Mouse (Mus musculus) embryonic facial prominence, embryonic 12.5 days (tissue): ENCODE results near the gene Lpo. TPM values are rescaled to one million over a fixed set of nuclear protein-coding genes. Genes with fewer than 3 reads are reported as not detected.

Experiments
- ATAC-seq: fragments of 200-750 bp; cut with Nextera tagmentation; 2 replicates; pipeline ENCODE4 v1.8.0; 2017; ENCODE audit not compliant: insufficient number of reproducible peaks, insufficient read depth, low FRiP score, low TSS enrichment
- H3K27ac ChIP-seq: fragments of 300-500 bp; sonication (generic); 2 replicates; pipeline ENCODE4 v1.5.1; 2016; ENCODE audit warnings: mild to moderate bottlenecking
- H3K27me3 ChIP-seq: fragments of 300-500 bp; sonication (generic); 2 replicates; pipeline ENCODE4 v1.6.1; 2016; ENCODE audit warnings: mild to moderate bottlenecking, moderate library complexity
- H3K36me3 ChIP-seq: fragments of 300-500 bp; sonication (generic); 2 replicates; pipeline ENCODE4 v1.6.1; 2016; ENCODE audit warnings: mild to moderate bottlenecking
- H3K4me1 ChIP-seq: fragments of 300-500 bp; sonication (generic); 2 replicates; pipeline ENCODE4 v1.6.1; 2016
- H3K4me2 ChIP-seq: fragments of 300-500 bp; sonication (generic); replicated peaks from 2 replicates; pipeline ENCODE4 v1.6.1; 2016; ENCODE audit warnings: mild to moderate bottlenecking, moderate library complexity
- H3K4me3 ChIP-seq: fragments of 300-500 bp; sonication (generic); 2 replicates; pipeline ENCODE4 v1.5.1; 2016; ENCODE audit warnings: mild to moderate bottlenecking
- H3K9ac ChIP-seq: fragments of 300-500 bp; sonication (generic); 2 replicates; pipeline ENCODE4 v1.6.1; 2016; ENCODE audit warnings: mild to moderate bottlenecking, moderate library complexity
- H3K9me3 ChIP-seq: fragments of 300-500 bp; sonication (generic); 2 replicates; pipeline ENCODE4 v1.6.1; 2016; ENCODE audit warnings: mild to moderate bottlenecking, moderate library complexity
- WGBS: fragments of 180-500 bp; shearing (Covaris S2); methylation state at CpG from one replicate; pipeline ENCODE4 v1.1.7; 2016; 5-methylcytosine and 5-hydroxymethylcytosine counted together
- polyA plus RNA-seq: library from polyadenylated mRNA; unstranded; fragments of >200 nt; fragmentation: Nextera tagmentation; extraction: Ambion mirVana; gene quantifications from 2 replicates; pipeline ENCODE4 v1.2.1, GENCODE M21; 2016

Gene Lpo
- polyA plus RNA-seq, 1 experiment from 2014 or later, result 0.56 TPM

DNA sequence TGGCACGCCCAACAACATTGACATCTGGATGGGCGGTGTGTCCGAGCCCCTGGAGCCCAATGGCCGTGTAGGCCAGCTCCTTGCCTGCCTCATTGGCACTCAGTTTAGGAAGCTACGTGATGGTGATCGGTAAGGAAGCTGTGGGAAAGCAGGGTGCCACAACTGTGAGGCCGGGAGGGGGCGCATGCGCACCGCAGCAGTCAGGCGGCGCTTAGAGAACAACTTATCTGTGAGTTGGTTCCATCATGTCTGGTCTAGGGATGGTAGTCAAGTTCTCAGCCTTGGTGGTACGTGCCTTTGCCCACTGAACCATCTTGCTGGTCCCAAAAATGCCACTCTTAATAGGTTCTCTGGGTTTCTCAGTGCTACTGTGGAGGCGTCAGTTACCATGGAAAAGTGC lies 25.5 kb downstream of the Lpo start:
- Histone ChIP-seq H3K9me3 (no peaks in the 10 kb centered on the region), H3K9ac (no peak overlapping the region), H3K36me3 (no peaks in the 10 kb centered on the region), H3K4me3 (no peak overlapping the region), H3K4me2 (no peak overlapping the region), H3K27me3 (no peaks in the 10 kb centered on the region), H3K27ac (no peak overlapping the region), H3K4me1 (no peaks in the 10 kb centered on the region)
- 54% methylated on average over 14 of the region's 14 CpGs for WGBS
- no peak for ATAC-seq

GRCm38 (mm10) chr11:87801711-87802275 lies 26.3 kb downstream of the Lpo start:
- 86% methylated on average over 22 of the region's 22 CpGs for WGBS
- ATAC-seq, result no peak
- no peaks in the 10 kb centered on the region for H3K36me3 ChIP-seq
- H3K27ac ChIP-seq, result no peak overlapping the region
- no peak overlapping the region for H3K4me3 ChIP-seq
- no peaks in the 10 kb centered on the region for H3K9me3 ChIP-seq
- no peaks in the 10 kb centered on the region for H3K4me1 ChIP-seq
- no peaks in the 10 kb centered on the region for H3K27me3 ChIP-seq
- H3K9ac ChIP-seq, result no peak overlapping the region
- no peak overlapping the region for H3K4me2 ChIP-seq

- no peaks in the 10 kb centered on the region for H3K27me3 ChIP-seq
- no peak within 1 kb of the TSS for H3K4me3 ChIP-seq
- 56% methylated on average over 3 of the region's 3 CpGs for WGBS
- no peak within 1 kb of the TSS for H3K9ac ChIP-seq
- no peaks in the 10 kb centered on the region for H3K36me3 ChIP-seq
- H3K27ac ChIP-seq, result no peak within 1 kb of the TSS
- ATAC-seq, result no peak
- H3K4me2 ChIP-seq, result no peak within 1 kb of the TSS
- no peaks in the 10 kb centered on the region for H3K4me1 ChIP-seq
- no peaks in the 10 kb centered on the region for H3K9me3 ChIP-seq
Measured at GRCm38 (mm10) chr11:87793460-87793859, 34.6 kb downstream of the Lpo start, which contains the start of gene Mpo. TSS of gene Mpo (plus strand) at chr11:87793581.

GRCm38 (mm10) chr11:87790088-87790487 lies 38.0 kb downstream of the Lpo start:
- 83% methylated on average over 6 of the region's 6 CpGs for WGBS
- no peak for ATAC-seq

DNA sequence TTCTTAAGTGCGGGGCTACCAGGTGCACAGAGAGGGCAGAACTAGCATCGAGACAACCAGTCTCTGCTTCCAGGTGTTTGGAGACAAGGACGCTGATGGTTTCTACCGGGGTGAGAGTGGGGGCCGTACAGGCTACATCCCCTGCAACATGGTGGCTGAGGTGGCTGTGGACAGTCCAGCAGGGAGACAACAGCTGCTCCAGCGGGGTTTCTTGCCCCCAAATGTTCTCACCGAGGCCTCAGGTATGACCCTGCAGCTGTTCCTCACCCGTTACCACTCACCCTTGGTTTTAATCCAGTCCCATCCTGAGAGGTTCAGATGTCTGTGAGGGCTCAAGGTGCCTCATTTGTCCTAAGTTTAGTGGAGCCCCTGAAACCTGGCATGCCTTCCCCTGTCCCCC lies 48.0 kb downstream of the Lpo start:
- Histone ChIP-seq H3K9me3 (no peaks in the 10 kb centered on the region), H3K27ac (no peak overlapping the region), H3K27me3 (0 out of 2 replicates have a peak, but pooled peaks cover 12% of the 10 kb centered on the region), H3K36me3 (no peaks in the 10 kb centered on the region), H3K4me1 (peaks cover 15% of the 10 kb centered on the region), H3K9ac (no peak overlapping the region), H3K4me3 (no peak overlapping the region), H3K4me2 (no peak overlapping the region)
- WGBS, result 83% methylated on average over 8 of the region's 8 CpGs
- ATAC-seq, result no peak

More at GRCm38 (mm10) chr11:87790088-87790487, 38.0 kb downstream of the Lpo start:
- Histone ChIP-seq H3K4me1 (no peaks in the 10 kb centered on the region), H3K4me3 (no peak overlapping the region), H3K36me3 (no peaks in the 10 kb centered on the region), H3K27ac (no peak overlapping the region), H3K9ac (no peak overlapping the region), H3K9me3 (no peaks in the 10 kb centered on the region), H3K4me2 (no peak overlapping the region), H3K27me3 (no peaks in the 10 kb centered on the region)

GRCm38 (mm10) chr11:87779392-87779791 lies 48.7 kb downstream of the Lpo start:
- Histone ChIP-seq H3K4me3 (no peak overlapping the region), H3K9me3 (no peaks in the 10 kb centered on the region), H3K9ac (no peak overlapping the region), H3K27ac (no peak overlapping the region), H3K4me2 (no peak overlapping the region), H3K27me3 (0 out of 2 replicates have a peak, but pooled peaks cover 12% of the 10 kb centered on the region), H3K36me3 (no peaks in the 10 kb centered on the region), H3K4me1 (peaks cover 15% of the 10 kb centered on the region)
- 81% methylated on average over 4 of the region's 4 CpGs for WGBS
- ATAC-seq, result no peak

- H3K27ac ChIP-seq, result no peak overlapping the region
- 0 out of 2 replicates have a peak, but pooled peaks cover 12% of the 10 kb centered on the region for H3K27me3 ChIP-seq
- H3K9me3 ChIP-seq, result no peaks in the 10 kb centered on the region
- H3K36me3 ChIP-seq, result no peaks in the 10 kb centered on the region
- peaks cover 15% of the 10 kb centered on the region for H3K4me1 ChIP-seq
- ATAC-seq, result peak; percentile 26
- WGBS, result 28% methylated on average over 12 of the region's 12 CpGs
- 0 out of 2 replicates have a peak overlapping the region, but pooled peaks have one; percentile 39 for H3K9ac ChIP-seq
- peak overlapping the region; percentile 40 for H3K4me3 ChIP-seq
- H3K4me2 ChIP-seq, result peak overlapping the region; percentile 76
Measured at GRCm38 (mm10) chr11:87778915-87779314, 49.2 kb downstream of the Lpo start.

DNA sequence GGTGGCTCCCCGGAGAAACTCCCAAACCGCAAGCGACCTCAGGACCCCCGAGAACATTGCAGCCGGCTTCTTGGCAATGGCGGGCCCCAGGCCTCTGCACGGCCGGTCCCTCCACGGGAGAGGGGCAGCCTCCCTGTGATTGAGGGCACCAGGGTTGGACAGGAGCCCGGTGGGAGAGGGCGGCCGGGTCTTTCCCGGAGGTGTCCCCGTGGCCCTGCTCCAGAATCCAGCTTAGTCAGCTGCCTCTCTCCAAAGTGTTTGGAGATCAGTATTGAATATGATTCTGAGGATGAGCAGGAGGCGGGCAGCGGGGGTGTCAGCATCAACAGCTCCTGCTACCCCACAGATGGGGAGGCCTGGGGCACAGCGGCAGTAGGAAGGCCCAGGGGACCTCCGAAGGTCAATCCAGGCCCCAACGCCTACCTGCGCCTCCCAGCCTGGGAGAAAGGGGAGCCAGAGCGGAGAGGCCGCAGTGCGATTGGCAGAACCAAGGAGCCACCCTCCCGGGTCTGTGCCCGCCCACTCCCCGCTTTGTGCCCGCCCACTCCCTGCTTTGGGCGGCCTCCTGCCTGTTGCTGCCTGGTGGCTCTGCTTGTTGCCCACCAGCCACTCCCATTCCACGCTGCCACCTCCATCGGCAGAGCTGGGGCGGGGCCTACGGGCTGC lies 49.9 kb downstream of the Lpo start:
- 5% methylated on average over 30 of the region's 32 CpGs for WGBS
- 0 out of 2 replicates have a peak overlapping the region, but pooled peaks have one; percentile 1 for H3K27ac ChIP-seq
- peak overlapping the region; percentile 56 for H3K9ac ChIP-seq
- H3K4me3 ChIP-seq, result peak overlapping the region; percentile 40
- ATAC-seq, result peak; percentile 79
- H3K4me1 ChIP-seq, result peaks cover 15% of the 10 kb centered on the region
- H3K27me3 ChIP-seq, result 0 out of 2 replicates have a peak, but pooled peaks cover 12% of the 10 kb centered on the region
- H3K9me3 ChIP-seq, result no peaks in the 10 kb centered on the region
- H3K4me2 ChIP-seq, result peak overlapping the region; percentile 76
- H3K36me3 ChIP-seq, result no peaks in the 10 kb centered on the region

DNA sequence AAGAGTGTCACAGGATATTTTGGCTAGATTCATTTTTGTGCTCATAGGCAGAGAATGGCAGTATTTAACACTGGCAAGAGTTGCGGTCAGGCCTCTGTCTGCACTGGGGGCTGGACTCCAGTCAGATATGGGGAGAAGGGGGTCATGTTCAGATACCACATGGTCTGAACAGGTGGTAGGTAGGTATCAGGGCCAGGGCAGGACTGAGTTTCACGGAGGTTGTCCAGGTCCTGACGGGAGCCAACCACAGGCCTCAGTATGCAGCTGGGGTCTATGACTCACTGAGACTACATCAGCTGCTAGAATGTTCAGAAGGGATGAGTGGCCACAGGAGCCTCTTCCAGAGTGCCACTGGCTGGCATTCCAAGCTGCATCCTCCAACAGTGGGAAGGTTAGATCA lies 55.7 kb downstream of the Lpo start:
- ATAC-seq, result no peak
- Histone ChIP-seq H3K9ac (no peak overlapping the region), H3K27ac (no peak overlapping the region), H3K4me2 (no peak overlapping the region), H3K36me3 (no peaks in the 10 kb centered on the region), H3K4me1 (no peaks in the 10 kb centered on the region), H3K4me3 (no peak overlapping the region), H3K27me3 (peaks cover 14% of the 10 kb centered on the region; the same call in 1 of the 2 replicates), H3K9me3 (no peaks in the 10 kb centered on the region)
- 90% methylated on average over 3 of the region's 3 CpGs for WGBS

DNA sequence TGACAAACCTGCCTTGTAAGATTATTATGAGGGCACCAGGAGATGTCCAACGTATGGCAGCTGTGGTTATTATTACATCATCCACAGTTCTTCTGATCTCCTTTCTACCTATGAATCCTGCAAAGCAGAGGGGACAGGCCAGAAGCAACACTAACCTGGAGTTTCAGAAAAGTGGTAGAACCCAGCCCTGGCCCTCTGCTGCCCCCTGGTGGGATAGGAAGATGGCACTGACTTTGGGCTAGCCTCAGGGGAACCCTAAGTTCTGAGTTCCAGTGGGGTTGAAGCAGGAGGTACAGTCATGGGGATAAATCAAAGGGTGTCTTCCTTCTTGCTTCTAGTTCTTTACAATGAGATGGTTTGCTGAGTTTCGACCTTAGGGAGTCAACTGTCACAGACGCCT lies 57.1 kb downstream of the Lpo start:
- H3K9me3 ChIP-seq, result no peaks in the 10 kb centered on the region
- H3K4me1 ChIP-seq, result no peaks in the 10 kb centered on the region
- 56% methylated on average over 3 of the region's 3 CpGs for WGBS
- no peak overlapping the region for H3K4me3 ChIP-seq
- no peak overlapping the region for H3K9ac ChIP-seq
- no peak overlapping the region for H3K4me2 ChIP-seq
- H3K27me3 ChIP-seq, result peaks cover 17% of the 10 kb centered on the region
- no peaks in the 10 kb centered on the region for H3K36me3 ChIP-seq
- ATAC-seq, result no peak
- no peak overlapping the region for H3K27ac ChIP-seq

DNA sequence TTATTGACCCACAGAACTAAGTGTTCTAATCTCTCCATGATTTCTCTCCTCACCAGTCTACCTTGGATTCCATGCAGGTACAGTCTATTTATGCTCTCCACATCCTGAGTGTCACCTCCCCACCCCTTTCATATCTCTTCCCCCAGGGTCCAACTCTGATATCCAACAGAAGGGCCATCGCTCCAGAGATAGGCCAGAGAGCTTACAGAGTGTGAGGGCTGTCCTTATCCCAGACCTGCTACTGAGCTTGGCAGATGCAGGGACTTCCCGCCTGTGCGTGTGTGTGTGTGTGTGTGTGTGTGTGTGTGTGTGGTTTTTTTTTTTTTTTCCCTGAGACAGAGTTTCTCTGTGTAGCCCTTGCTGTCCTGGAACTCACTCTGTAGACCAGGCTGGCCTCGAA lies 59.3 kb downstream of the Lpo start:
- Histone ChIP-seq H3K9me3 (no peaks in the 10 kb centered on the region), H3K4me1 (peaks cover 8% of the 10 kb centered on the region)
- no peak for ATAC-seq

More for the DNA sequence above, 59.3 kb downstream of the Lpo start:
- no peak overlapping the region for H3K27ac ChIP-seq
- H3K9ac ChIP-seq, result no peak overlapping the region
- no peak overlapping the region for H3K4me3 ChIP-seq
- peaks cover 40% of the 10 kb centered on the region for H3K27me3 ChIP-seq
- H3K4me2 ChIP-seq, result no peak overlapping the region
- WGBS, result 90% methylated on average over 4 of the region's 4 CpGs
- no peaks in the 10 kb centered on the region for H3K36me3 ChIP-seq
